Mouse (Mus musculus): ENCODE measurements around the gene Srrt. TPM values are rescaled to one million over a fixed set of nuclear protein-coding genes. Genes with fewer than 3 reads are reported as not detected.
"Not testable (repeated sequence)": the region's sequence is repeated elsewhere in the genome, so short reads cannot be mapped to it uniquely, and the experiment has no call there.

Gene Srrt
- polyA plus RNA-seq, 1 experiment from 2014 or later, result 68.0 TPM

DNA sequence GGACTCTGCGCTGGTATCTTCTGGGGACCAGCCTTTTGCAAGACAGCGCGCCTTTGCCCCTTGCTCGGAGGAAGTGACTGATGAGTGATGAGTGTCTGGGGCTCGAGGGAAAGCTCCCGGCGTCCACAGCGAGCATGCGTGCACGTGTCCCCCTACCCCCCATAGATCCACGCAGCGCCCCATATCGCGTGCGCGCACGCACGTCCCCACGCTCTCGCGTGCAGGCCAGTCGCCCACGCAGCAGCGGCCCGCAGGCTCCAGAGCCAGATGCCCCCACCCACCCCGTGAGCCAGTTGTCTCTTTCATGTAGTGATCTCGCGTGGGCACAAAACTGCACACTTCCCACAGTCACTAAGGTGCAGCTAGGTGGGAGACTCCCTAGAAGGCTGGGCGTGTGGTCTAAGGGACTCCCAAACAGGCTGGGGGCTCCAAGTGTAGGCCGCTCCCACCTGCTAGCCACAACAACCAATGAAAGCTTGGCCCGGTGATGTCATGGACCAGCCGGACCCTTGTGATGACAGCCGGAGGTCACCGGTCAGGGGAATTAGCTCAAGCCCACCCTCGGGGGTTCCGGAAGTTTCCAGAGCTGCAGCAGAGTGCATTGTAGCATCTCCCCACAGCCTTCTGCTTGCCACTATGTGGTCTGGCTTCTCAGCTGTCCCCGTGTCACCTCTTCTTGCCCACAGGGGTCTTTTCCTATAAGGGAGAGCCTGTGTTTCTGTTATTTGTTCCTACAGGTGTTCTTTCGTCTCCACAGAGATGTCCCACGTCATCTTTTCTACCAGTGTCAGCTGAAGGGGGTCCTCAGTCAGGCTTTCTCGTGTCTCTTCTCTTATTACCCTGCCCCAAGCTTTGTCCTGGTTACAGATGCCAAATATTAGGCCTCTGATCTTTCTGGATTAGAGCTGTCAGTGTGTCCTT lies 20.2 kb downstream of the Srrt start, which contains the start of gene Ache:
TSS of gene Ache (plus strand) at position 488 of the 921 bp plus-strand sequence.
- H3K9me3 ChIP-seq (replicated peaks), result no peaks in the 10 kb centered on the region
- H3K27ac ChIP-seq (replicated peaks), result peak within 1 kb of the TSS; percentile 100
- peak within 1 kb of the TSS; percentile 83 for H3K4me3 ChIP-seq (replicated peaks)
- H3K36me3 ChIP-seq (replicated peaks), result peaks cover 6% of the 10 kb centered on the region; the same call in 1 of the 2 replicates
- H3K9ac ChIP-seq, result peak within 1 kb of the TSS; percentile 93
- H3K4me1 ChIP-seq (replicated peaks), result peaks cover 60% of the 10 kb centered on the region
- peak within 1 kb of the TSS; percentile 100 for H3K4me2 ChIP-seq
- peaks cover 52% of the 10 kb centered on the region for H3K27me3 ChIP-seq
- 2% methylated on average over 40 of the region's 40 CpGs for WGBS (ENCODE audit: insufficient replicate concordance)
- ATAC-seq (ENCODE audit: insufficient read depth), result no peak

DNA sequence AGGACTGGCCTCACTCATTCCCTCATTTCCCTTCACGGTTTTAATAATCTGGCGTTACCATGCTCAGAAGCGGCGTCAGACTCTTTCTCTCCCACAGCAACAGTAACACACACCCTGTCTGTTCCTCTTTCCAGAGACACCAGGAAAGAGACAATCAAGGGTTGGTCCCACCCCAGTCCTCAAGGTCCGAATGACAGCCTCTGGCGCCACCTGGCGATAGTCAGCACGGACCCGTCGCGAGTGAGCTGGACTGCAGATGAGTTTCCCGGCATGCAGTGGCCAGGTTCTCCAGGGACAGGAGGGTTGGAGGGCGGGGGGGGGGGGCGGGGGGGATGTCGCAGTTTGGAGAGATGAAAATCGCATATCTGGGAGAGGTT lies 20.8 kb downstream of the Srrt start:
- Histone ChIP-seq H3K4me2 (peak overlapping the region; percentile 100), H3K9ac (peak overlapping the region; percentile 93; the same call in 1 of the 2 replicates), H3K27ac (replicated peaks) (no peak overlapping the region), H3K27me3 (peaks cover 49% of the 10 kb centered on the region), H3K4me1 (replicated peaks) (peaks cover 54% of the 10 kb centered on the region), H3K9me3 (replicated peaks) (no peaks in the 10 kb centered on the region), H3K36me3 (replicated peaks) (peaks cover 4% of the 10 kb centered on the region; the same call in 1 of the 2 replicates), H3K4me3 (replicated peaks) (peak overlapping the region; percentile 83)
- no peak for ATAC-seq (ENCODE audit: insufficient read depth)
- 0% methylated on average over 16 of the region's 16 CpGs for WGBS (ENCODE audit: insufficient replicate concordance)

DNA sequence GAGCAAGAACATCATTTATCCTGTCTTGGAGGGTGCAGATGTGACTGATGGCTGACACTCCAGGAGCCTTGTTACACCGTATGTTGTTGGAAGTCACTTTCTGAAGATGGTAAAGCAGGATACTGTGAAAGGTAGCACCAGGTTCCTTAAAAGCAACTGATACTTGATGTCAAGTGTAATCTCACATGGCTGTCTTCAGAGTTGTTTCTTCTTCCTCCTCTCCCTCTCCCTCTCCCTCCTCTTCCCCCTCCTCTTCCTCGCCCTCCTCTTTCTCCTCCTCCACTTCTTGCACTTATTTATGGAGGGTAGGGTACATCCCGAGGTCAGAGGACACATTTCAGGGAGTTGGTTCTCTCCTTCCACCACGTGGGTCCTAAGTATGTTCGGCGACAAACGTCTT lies 21.5 kb downstream of the Srrt start:
- no peak for ATAC-seq (ENCODE audit: insufficient read depth)
- H3K9ac ChIP-seq, result no peak overlapping the region
- H3K27ac ChIP-seq (replicated peaks), result no peak overlapping the region
- no peaks in the 10 kb centered on the region for H3K36me3 ChIP-seq (replicated peaks)
- no peaks in the 10 kb centered on the region for H3K9me3 ChIP-seq (replicated peaks)
- H3K4me2 ChIP-seq, result no peak overlapping the region; the same call in 1 of the 2 replicates
- WGBS (ENCODE audit: insufficient replicate concordance), result 39% methylated on average over 7 of the region's 7 CpGs
- H3K4me1 ChIP-seq (replicated peaks), result peaks cover 47% of the 10 kb centered on the region
- no peak overlapping the region for H3K4me3 ChIP-seq (replicated peaks)
- H3K27me3 ChIP-seq, result peaks cover 46% of the 10 kb centered on the region

DNA sequence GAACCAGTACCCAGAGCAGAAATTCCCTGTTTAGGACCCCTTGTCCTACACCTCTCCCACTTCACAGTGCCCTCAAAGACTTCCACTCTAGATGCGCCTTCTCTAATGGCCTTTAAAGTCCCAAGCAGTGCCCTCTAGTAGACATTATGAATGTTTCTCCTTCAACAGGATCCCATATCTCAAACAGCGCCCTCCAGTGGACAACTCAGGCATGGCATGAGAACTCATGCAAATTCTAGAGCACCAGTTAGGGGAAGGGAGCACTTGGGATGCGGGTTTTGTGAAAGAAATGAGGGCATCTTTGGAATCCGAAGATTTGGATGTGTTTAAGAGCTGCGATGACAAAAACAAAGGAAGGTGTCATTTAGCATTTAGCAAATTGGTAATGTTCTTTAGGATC lies 22.4 kb downstream of the Srrt start:
- H3K27ac ChIP-seq (replicated peaks), result no peak overlapping the region
- ATAC-seq (ENCODE audit: insufficient read depth), result no peak
- H3K4me2 ChIP-seq, result no peak overlapping the region
- no peak overlapping the region for H3K4me3 ChIP-seq (replicated peaks)
- peaks cover 44% of the 10 kb centered on the region for H3K27me3 ChIP-seq
- no peak overlapping the region for H3K9ac ChIP-seq
- peaks cover 38% of the 10 kb centered on the region for H3K4me1 ChIP-seq (replicated peaks)
- H3K9me3 ChIP-seq (replicated peaks), result no peaks in the 10 kb centered on the region
- H3K36me3 ChIP-seq (replicated peaks), result no peaks in the 10 kb centered on the region
- WGBS (ENCODE audit: insufficient replicate concordance), result 41% methylated on average over 5 of the region's 5 CpGs

DNA sequence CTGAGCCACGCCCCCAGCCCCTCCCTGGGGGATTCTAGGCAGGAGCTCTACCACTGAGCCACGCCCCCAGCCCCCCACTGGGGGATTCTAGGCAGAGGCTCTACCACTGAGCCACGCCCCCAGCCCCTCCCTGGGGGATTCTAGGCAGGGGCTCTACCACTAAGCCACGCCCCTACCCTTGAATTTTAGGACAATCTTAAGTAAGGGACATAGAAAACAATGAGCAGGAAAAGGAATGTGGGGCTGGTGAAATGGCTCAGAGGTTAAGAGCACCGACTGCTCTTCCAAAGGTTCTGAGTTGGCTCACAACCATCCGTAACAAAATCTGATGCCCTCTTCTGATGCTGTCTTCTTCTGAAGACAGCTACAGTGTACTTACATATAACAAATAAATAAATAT lies 23.1 kb downstream of the Srrt start:
- not testable (repeated sequence) for H3K9ac ChIP-seq; H3K4me2 ChIP-seq; ATAC-seq (ENCODE audit: insufficient read depth); H3K9me3 ChIP-seq (replicated peaks); H3K36me3 ChIP-seq (replicated peaks); H3K27ac ChIP-seq (replicated peaks); H3K4me3 ChIP-seq (replicated peaks)
- Histone ChIP-seq H3K4me1 (replicated peaks) (peaks cover 32% of the 10 kb centered on the region), H3K27me3 (peaks cover 38% of the 10 kb centered on the region)
- 70% methylated on average over 6 of the region's 6 CpGs for whole genome bisulfite sequencing (ENCODE audit: insufficient replicate concordance)

DNA sequence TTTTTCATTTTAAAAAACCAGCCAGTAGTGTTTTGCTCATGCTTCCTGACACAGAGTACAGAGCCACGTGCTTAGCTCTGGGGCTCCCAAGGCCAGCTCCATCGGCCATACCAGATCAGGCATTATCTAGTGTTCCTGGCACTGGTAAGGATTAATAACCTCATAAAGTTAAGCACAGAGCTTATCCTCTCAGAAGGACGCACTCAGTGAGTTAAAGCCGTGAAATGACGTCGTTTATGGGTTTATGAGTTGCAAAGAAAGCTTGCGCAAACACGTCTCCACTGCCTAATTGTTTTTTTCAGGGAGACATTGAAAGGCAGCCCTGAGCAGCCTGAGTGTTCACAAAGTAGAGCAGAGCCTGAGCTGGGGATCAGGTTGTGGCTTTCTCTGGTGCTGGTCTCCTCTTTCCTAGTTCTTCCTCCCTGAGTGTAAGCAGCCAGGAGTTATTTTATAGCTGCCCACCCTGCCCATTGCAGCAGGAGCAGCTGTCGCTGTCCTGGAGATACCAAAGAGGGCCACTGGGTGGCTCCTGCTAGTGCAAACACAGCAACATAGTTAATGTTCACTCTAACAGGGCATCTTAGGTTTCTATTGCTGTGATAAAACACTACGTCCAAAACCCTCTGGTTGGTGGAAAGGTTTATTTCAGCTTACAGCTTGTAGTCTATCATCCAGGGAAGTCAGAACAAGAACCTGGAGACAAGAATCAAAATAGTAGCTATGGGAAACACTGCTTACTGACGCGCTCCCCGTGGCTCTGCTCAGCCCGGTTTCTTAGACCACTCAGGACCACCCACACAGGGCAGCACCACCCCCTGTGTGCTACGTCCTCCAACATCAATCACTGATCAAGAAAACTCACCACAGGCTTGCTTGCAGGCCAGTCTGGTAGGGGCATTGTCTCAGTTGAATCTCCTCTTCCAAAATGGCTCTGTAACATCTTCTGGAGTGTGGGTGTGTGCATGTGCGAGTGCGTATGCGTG lies 29.8 kb downstream of the Srrt start:
- Histone ChIP-seq H3K9ac (no peak overlapping the region), H3K27ac (replicated peaks) (no peak overlapping the region), H3K36me3 (replicated peaks) (no peaks in the 10 kb centered on the region), H3K9me3 (replicated peaks) (no peaks in the 10 kb centered on the region), H3K4me3 (replicated peaks) (no peak overlapping the region), H3K27me3 (peaks cover 11% of the 10 kb centered on the region), H3K4me2 (no peak overlapping the region), H3K4me1 (replicated peaks) (0 out of 2 replicates have a peak, but pooled peaks cover 4% of the 10 kb centered on the region)
- 51% methylated on average over 18 of the region's 18 CpGs for WGBS (ENCODE audit: insufficient replicate concordance)
- no peak for ATAC-seq (ENCODE audit: insufficient read depth)

DNA sequence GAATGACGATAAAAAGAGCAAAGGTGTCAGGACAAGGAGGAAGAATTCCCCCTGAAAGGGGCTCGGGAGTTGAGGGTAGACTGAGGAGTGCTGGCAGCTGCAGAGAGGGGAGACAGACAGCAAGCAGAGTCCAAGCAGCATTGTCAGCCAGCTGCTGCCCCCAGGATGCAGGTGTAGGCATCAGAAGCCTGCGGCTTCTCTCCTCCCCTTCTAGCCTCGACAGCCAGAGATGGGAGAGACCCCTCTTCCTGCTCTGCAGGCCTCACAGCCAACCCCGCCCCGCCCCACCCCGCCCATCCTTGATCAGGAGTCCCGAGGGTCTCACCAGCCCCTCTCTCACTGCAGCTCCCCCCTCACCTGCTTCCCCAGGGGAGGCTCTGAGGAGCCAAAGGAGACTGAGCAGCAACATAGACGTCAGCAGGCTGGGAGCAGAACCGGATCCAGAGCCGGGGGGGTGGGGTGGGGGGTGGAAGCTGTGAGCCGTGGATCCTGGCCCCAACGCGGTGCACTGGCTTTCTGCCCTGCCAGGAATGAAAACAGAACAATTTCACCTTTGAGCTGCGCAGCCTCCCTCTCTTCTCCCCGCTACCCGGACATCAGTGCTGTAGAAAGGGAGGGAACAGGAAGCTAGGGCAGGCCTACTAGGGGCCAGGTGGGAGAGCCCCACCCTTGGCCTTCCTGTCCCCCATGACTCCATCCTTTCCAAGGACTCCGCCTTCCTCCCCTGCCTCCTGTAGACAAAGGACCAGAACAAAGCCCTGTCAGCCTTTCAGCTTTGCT lies 39.2 kb downstream of the Srrt start:
- Histone ChIP-seq H3K27me3 (no peaks in the 10 kb centered on the region), H3K4me2 (no peak overlapping the region), H3K9ac (no peak overlapping the region), H3K4me1 (replicated peaks) (peaks cover 15% of the 10 kb centered on the region), H3K36me3 (replicated peaks) (no peaks in the 10 kb centered on the region), H3K9me3 (replicated peaks) (no peaks in the 10 kb centered on the region), H3K27ac (replicated peaks) (no peak overlapping the region), H3K4me3 (replicated peaks) (no peak overlapping the region)
- WGBS (ENCODE audit: insufficient replicate concordance), result 21% methylated on average over 18 of the region's 18 CpGs
- no peak for ATAC-seq (ENCODE audit: insufficient read depth)

DNA sequence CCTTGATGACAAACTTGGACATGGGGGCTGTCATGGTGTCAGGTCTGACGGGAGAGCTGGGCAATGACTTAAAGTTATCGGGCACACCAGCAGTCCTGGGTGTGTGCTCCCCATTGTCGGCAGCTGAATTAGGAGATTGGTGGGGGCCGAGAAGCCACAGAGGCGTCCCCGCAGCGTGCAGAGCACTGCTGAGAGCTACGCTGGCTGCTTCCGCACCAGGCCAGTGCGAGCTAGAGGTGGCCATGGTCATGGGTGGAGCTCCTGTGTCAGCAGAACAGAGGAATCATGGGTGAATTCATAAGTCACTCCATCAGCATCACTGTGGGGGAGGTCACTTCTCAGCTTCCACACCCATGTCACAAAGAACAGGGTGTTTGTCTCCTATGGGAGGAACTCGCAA lies 42.7 kb downstream of the Srrt start:
- 41% methylated on average over 11 of the region's 11 CpGs for WGBS (ENCODE audit: insufficient replicate concordance)
- H3K4me2 ChIP-seq, result no peak overlapping the region
- peaks cover 15% of the 10 kb centered on the region for H3K4me1 ChIP-seq (replicated peaks)
- no peaks in the 10 kb centered on the region for H3K27me3 ChIP-seq
- no peak overlapping the region for H3K9ac ChIP-seq
- H3K9me3 ChIP-seq (replicated peaks), result no peaks in the 10 kb centered on the region
- H3K36me3 ChIP-seq (replicated peaks), result no peaks in the 10 kb centered on the region
- H3K27ac ChIP-seq (replicated peaks), result 0 out of 2 replicates have a peak overlapping the region, but pooled peaks have one; percentile 45
- 0 out of 2 replicates have a peak, but pooled peaks have one; percentile 28 for ATAC-seq (ENCODE audit: insufficient read depth)
- no peak overlapping the region for H3K4me3 ChIP-seq (replicated peaks)

DNA sequence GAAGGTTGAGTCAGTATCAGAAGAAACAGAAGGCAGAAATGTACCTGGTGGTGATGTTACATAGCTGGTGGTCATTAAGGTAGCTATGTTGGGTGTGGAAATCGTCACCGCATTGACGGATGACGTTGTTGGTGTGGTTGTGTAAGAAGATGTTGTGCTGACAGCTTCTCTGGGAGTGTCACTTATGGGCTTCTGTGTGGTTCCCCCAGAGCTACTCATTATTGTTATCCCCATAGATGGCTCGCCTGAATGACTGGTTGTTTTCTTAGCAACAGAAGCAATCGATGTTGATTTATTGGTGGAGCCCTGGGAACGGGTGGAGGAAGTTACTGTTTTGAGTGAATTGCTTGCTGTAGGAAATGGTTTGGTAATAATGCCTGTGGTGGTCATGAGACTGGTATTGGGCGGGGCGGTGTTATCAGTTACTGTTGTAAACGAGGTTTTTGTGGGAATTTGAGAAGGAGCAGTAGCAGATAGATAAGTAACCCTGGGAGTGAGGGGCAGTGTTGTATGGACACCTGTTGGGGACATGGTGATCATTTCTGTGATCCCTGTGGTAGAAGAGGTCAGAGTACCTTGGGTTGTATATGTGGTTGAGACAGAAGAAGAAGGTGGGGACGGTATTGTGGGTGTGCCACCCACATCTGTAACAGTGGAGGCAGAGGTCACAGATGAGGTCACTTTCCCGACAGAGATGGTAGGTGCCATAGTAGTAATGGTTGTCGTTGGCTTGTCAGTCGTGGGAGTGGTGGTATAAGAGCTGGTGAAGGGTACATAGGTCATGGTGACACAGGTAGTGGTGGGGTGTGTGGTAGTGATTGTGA lies 43.4 kb downstream of the Srrt start:
- WGBS (ENCODE audit: insufficient replicate concordance), result 25% methylated on average over 14 of the region's 14 CpGs
- no peak overlapping the region for H3K4me3 ChIP-seq (replicated peaks)
- ATAC-seq (ENCODE audit: insufficient read depth), result no peak; the same call in 1 of the 2 replicates
- peak overlapping the region; percentile 45 for H3K27ac ChIP-seq (replicated peaks)
- H3K4me1 ChIP-seq (replicated peaks), result peaks cover 15% of the 10 kb centered on the region
- no peak overlapping the region for H3K9ac ChIP-seq
- no peaks in the 10 kb centered on the region for H3K27me3 ChIP-seq
- no peaks in the 10 kb centered on the region for H3K36me3 ChIP-seq (replicated peaks)
- H3K9me3 ChIP-seq (replicated peaks), result no peaks in the 10 kb centered on the region
- no peak overlapping the region; the same call in 1 of the 2 replicates for H3K4me2 ChIP-seq
